Mouse (Mus musculus) heart, embryonic 15.5 days (tissue): ENCODE data around the gene Med20. TPM values are rescaled to one million over a fixed set of nuclear protein-coding genes. Genes with fewer than 3 reads are reported as not detected.
"Not testable (repeated sequence)": the region's sequence is repeated elsewhere in the genome, so short reads cannot be mapped to it uniquely, and the experiment has no call there.

Experiments
- ATAC-seq: fragments of 200-750 bp; cut with Nextera tagmentation; replicated peaks from 2 replicates; pipeline ENCODE4 v1.8.0; 2017; ENCODE audit warnings: low read depth, moderate TSS enrichment; ENCODE audit not compliant: insufficient number of reproducible peaks, insufficient read depth, low FRiP score
- H3K27ac ChIP-seq: fragments of 300-500 bp; sonication (generic); 2 replicates; pipeline ENCODE4 v1.5.1; 2015; ENCODE audit warnings: mild to moderate bottlenecking, inconsistent platforms
- H3K27me3 ChIP-seq: fragments of 300-500 bp; sonication (generic); 2 replicates; pipeline ENCODE4 v1.6.1; 2015; ENCODE audit warnings: inconsistent platforms
- H3K36me3 ChIP-seq: fragments of 300-500 bp; sonication (generic); 2 replicates; pipeline ENCODE4 v1.6.1; 2015; ENCODE audit warnings: mild to moderate bottlenecking, inconsistent platforms
- H3K4me1 ChIP-seq: fragments of 300-500 bp; sonication (generic); replicated peaks from 2 replicates; pipeline ENCODE4 v1.6.1; 2015; ENCODE audit warnings: inconsistent platforms
- H3K4me2 ChIP-seq: fragments of 300-500 bp; sonication (generic); 2 replicates; pipeline ENCODE4 v1.6.1; 2015; ENCODE audit warnings: inconsistent platforms, mild to moderate bottlenecking, moderate library complexity
- H3K4me3 ChIP-seq: fragments of 300-500 bp; sonication (generic); 2 replicates; pipeline ENCODE4 v1.5.1; 2015; ENCODE audit warnings: mild to moderate bottlenecking, inconsistent platforms
- H3K9ac ChIP-seq: fragments of 300-500 bp; sonication (generic); 2 replicates; pipeline ENCODE4 v1.6.1; 2015; ENCODE audit warnings: mild to moderate bottlenecking, inconsistent platforms
- H3K9me3 ChIP-seq: fragments of 300-500 bp; sonication (generic); replicated peaks from 2 replicates; pipeline ENCODE4 v1.6.1; 2016; ENCODE audit warnings: inconsistent platforms
- WGBS: fragments of 180-500 bp; shearing (Covaris S2); methylation state at CpG from one replicate; pipeline ENCODE4 v1.1.7; 2015; ENCODE audit warnings: mixed read lengths; 5-methylcytosine and 5-hydroxymethylcytosine counted together
- polyA plus RNA-seq: library from polyadenylated mRNA; unstranded; fragments of >200 nt; fragmentation: Nextera tagmentation; extraction: Ambion mirVana; gene quantifications from 2 replicates; pipeline ENCODE4 v1.2.1, GENCODE M21; 2015

Med20 gene
- polyA plus RNA-seq, 1 experiment from 2014 or later = 25.4 TPM

GRCm38 (mm10) chr17:47614018-47614417 lies 2.6 kb downstream of the Med20 start:
- Histone ChIP-seq H3K36me3 (peaks cover 18% of the 10 kb centered on the region; the same call in 1 of the 2 replicates), H3K27me3 (no peaks in the 10 kb centered on the region), H3K27ac (no peak overlapping the region), H3K4me3 (no peak overlapping the region), H3K4me2 (no peak overlapping the region), H3K9me3 (no peaks in the 10 kb centered on the region), H3K9ac (no peak overlapping the region), H3K4me1 (peaks cover 26% of the 10 kb centered on the region)
- no peak for ATAC-seq
- 71% methylated on average over 1 of the region's 1 CpGs for WGBS

DNA sequence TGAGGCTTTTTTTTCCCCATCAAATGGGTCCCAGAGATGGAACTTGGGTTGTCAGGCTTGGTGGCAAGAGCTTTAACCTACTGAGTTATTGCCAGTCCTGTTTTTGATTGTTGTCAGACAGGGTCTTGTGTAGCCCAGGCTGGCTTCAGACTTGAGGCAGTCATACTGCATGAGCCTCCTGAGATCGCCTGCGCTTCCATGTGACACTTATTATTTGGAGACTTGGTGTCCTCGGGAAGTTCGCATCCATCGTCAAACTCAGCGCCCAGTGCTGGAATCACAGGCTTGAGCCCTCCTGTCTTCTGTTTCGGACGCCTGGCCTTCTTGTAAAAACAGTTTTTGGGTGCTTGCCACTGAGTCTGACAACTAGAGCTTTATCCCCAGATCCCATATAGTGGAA lies 4.7 kb downstream of the Med20 start:
- no peak for ATAC-seq
- 90% methylated on average over 8 of the region's 8 CpGs for WGBS
- Histone ChIP-seq H3K27ac (no peak overlapping the region), H3K27me3 (no peaks in the 10 kb centered on the region), H3K36me3 (peaks cover 21% of the 10 kb centered on the region; the same call in 1 of the 2 replicates), H3K4me1 (peaks cover 14% of the 10 kb centered on the region), H3K9ac (no peak overlapping the region), H3K9me3 (no peaks in the 10 kb centered on the region), H3K4me2 (no peak overlapping the region), H3K4me3 (no peak overlapping the region)

DNA sequence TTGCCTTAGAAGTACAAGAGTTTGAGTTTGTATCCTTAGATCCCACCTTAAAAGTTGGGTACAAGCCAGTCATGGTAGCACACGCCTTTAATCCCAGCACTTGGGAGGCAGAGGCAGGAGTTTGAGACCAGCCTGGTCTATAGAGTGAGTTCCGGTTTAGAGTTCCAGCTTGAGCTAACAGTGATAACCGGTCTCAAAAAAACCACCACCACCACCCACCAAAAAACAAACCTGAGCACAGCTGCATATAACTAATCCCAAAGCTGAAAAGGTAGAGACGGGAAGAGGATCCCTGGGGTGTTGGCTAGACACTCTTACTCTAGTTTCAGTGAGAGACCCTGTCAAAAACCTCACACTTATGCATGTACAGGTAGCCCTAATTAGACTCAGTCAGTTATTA lies 5.3 kb downstream of the Med20 start:
- Histone ChIP-seq H3K27ac (no peak overlapping the region), H3K36me3 (peaks cover 21% of the 10 kb centered on the region; the same call in 1 of the 2 replicates)

GRCm38 (mm10) chr17:47617605-47618307 lies 6.4 kb downstream of the Med20 start:
- ATAC-seq = no peak
- H3K27me3 ChIP-seq = no peaks in the 10 kb centered on the region
- H3K4me2 ChIP-seq = no peak overlapping the region

More for the DNA sequence above, 5.3 kb downstream of the Med20 start:
- whole genome bisulfite sequencing = 91% methylated on average over 4 of the region's 4 CpGs
- Histone ChIP-seq H3K27me3 (no peaks in the 10 kb centered on the region), H3K9me3 (no peaks in the 10 kb centered on the region), H3K4me2 (no peak overlapping the region), H3K9ac (no peak overlapping the region), H3K4me3 (no peak overlapping the region), H3K4me1 (peaks cover 14% of the 10 kb centered on the region)
- no peak for ATAC-seq

GRCm38 (mm10) chr17:47618556-47619311 lies 7.4 kb downstream of the Med20 start:
- H3K4me3 ChIP-seq = no peak overlapping the region

More at GRCm38 (mm10) chr17:47617605-47618307, 6.4 kb downstream of the Med20 start:
- Histone ChIP-seq H3K9ac (no peak overlapping the region), H3K4me1 (peaks cover 3% of the 10 kb centered on the region), H3K27ac (no peak overlapping the region), H3K9me3 (no peaks in the 10 kb centered on the region), H3K4me3 (no peak overlapping the region), H3K36me3 (peaks cover 31% of the 10 kb centered on the region)
- 84% methylated on average over 9 of the region's 9 CpGs for WGBS

GRCm38 (mm10) chr17:47622912-47623554 lies 11.7 kb downstream of the Med20 start:
- Histone ChIP-seq H3K9ac (no peak overlapping the region), H3K4me1 (peaks cover 3% of the 10 kb centered on the region), H3K4me3 (no peak overlapping the region), H3K36me3 (peaks cover 44% of the 10 kb centered on the region), H3K4me2 (no peak overlapping the region), H3K9me3 (no peaks in the 10 kb centered on the region), H3K27me3 (no peaks in the 10 kb centered on the region), H3K27ac (no peak overlapping the region)
- no peak for ATAC-seq
- WGBS = 92% methylated on average over 14 of the region's 14 CpGs

More at GRCm38 (mm10) chr17:47618556-47619311, 7.4 kb downstream of the Med20 start:
- 83% methylated on average over 13 of the region's 13 CpGs for WGBS
- H3K9ac ChIP-seq = no peak overlapping the region
- H3K4me2 ChIP-seq = no peak overlapping the region
- no peak for ATAC-seq
- H3K27ac ChIP-seq = no peak overlapping the region
- no peaks in the 10 kb centered on the region for H3K27me3 ChIP-seq
- no peaks in the 10 kb centered on the region for H3K4me1 ChIP-seq
- no peaks in the 10 kb centered on the region for H3K9me3 ChIP-seq
- H3K36me3 ChIP-seq = peaks cover 40% of the 10 kb centered on the region

DNA sequence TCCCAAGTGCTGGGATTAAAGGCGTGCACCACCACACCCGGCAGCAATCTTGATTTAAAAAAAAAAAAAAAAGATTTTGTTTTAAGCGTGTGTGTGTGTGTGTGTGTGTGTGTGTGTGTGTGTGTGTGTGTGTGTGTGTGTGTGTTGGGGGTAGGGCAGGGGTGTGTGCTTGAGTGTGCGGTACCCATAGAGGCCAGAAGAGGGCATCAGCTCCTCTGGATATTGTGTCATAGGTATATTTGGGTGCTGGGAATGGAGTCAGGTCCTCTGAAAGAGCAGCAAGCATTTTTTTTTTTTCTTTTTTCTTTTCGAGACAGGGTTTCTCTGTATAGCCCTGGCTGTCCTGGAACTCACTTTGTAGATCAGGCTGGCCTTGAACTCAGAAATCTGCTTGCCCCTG lies 13.2 kb downstream of the Med20 start:
- Histone ChIP-seq H3K36me3 (peaks cover 37% of the 10 kb centered on the region), H3K4me1 (peaks cover 11% of the 10 kb centered on the region)
- WGBS = 88% methylated on average over 4 of the region's 5 CpGs
- ATAC-seq, H3K9me3 ChIP-seq, H3K9ac ChIP-seq, H3K4me2 ChIP-seq, H3K4me3 ChIP-seq, H3K27me3 ChIP-seq, H3K27ac ChIP-seq: not testable (repeated sequence)

GRCm38 (mm10) chr17:47625088-47625487 lies 13.7 kb downstream of the Med20 start:
- Histone ChIP-seq H3K9ac (no peak overlapping the region), H3K4me3 (no peak overlapping the region), H3K27ac (no peak overlapping the region), H3K9me3 (no peaks in the 10 kb centered on the region), H3K4me2 (no peak overlapping the region), H3K4me1 (peaks cover 13% of the 10 kb centered on the region), H3K36me3 (peaks cover 37% of the 10 kb centered on the region), H3K27me3 (no peaks in the 10 kb centered on the region)
- 88% methylated on average over 2 of the region's 2 CpGs for WGBS
- no peak for ATAC-seq

- 87% methylated on average over 5 of the region's 5 CpGs for WGBS
- H3K27ac ChIP-seq = no peak overlapping the region
- H3K27me3 ChIP-seq = no peaks in the 10 kb centered on the region
- H3K4me3 ChIP-seq = no peak overlapping the region
- H3K4me2 ChIP-seq = no peak overlapping the region
- H3K9ac ChIP-seq = no peak overlapping the region
- H3K36me3 ChIP-seq = peaks cover 37% of the 10 kb centered on the region
- H3K4me1 ChIP-seq = peaks cover 22% of the 10 kb centered on the region
- no peak for ATAC-seq
- H3K9me3 ChIP-seq = no peaks in the 10 kb centered on the region
Measured at GRCm38 (mm10) chr17:47626031-47626430, 14.6 kb downstream of the Med20 start.

GRCm38 (mm10) chr17:47627791-47628190 lies 16.4 kb downstream of the Med20 start:
- H3K9me3 ChIP-seq = no peaks in the 10 kb centered on the region
- no peak overlapping the region for H3K9ac ChIP-seq
- 77% methylated on average over 2 of the region's 2 CpGs for WGBS
- no peak for ATAC-seq
- peaks cover 26% of the 10 kb centered on the region for H3K36me3 ChIP-seq
- peak overlapping the region; percentile 85; the same call in 1 of the 2 replicates for H3K4me3 ChIP-seq
- no peaks in the 10 kb centered on the region for H3K27me3 ChIP-seq
- peak overlapping the region; percentile 98; the same call in 1 of the 2 replicates for H3K4me2 ChIP-seq
- peak overlapping the region; percentile 93; the same call in 1 of the 2 replicates for H3K27ac ChIP-seq
- peaks cover 26% of the 10 kb centered on the region for H3K4me1 ChIP-seq
